Mouse (Mus musculus): Measurements from ENCODE around the gene C3. TPM values are rescaled to one million over a fixed set of nuclear protein-coding genes. Genes with fewer than 3 reads are reported as not detected.

Gene C3
- polyA plus RNA-seq, 1 experiment from 2014 or later, result 1.2 TPM

DNA sequence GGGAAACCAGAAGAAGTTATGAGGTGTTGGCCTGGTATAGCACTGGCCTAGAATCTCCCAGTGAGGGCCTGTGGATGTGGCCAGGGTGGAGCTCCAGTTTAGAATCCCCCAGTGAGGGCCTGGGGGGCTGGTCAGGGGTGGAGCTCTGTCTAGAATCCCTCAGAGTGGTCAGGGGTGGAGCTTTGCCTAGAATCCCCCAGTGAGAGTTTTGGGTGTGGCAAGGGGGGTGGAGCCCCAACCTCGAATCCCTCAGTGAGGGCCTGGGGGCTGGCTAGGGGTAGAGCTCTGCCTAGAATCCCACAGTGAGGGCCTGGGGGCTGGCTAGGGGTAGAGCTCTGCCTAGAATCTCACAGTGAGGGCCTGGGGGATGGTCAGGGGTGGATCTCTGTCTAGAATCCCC lies 33.9 kb upstream of the C3 start:
- Histone ChIP-seq H3K4me1 (replicated peaks) (no peaks in the 10 kb centered on the region), H3K27ac (replicated peaks) (no peak overlapping the region), H3K9ac (no peak overlapping the region), H3K9me3 (no peaks in the 10 kb centered on the region), H3K27me3 (no peaks in the 10 kb centered on the region), H3K36me3 (no peaks in the 10 kb centered on the region; the same call in 1 of the 2 replicates), H3K4me3 (no peak overlapping the region), H3K4me2 (no peak overlapping the region)
- 0 out of 2 replicates have a peak, but pooled peaks have one; percentile 14 for ATAC-seq (ENCODE audit: low FRiP score, low read depth)
- WGBS, result 69% methylated on average over 1 of the region's 1 CpGs

DNA sequence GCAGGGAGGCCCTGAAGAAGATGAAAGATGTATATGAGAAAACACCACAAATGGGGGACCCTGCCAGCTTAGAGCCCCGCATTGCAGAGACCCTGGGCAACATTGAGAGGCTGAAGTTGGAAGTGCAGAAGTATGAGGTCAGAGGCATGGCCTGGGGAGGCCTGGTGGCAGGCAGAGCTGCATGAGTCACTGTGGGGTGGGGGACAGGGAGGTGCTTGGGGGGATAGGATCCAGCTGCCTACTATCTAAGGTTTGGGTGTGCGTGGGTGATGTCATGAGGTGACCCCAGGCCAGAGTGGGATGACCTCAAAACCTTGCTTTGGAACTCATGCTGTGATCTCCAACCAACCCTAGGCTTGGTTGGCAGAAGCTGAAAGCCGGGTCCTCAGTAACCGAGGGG lies 33.4 kb upstream of the C3 start:
- Histone ChIP-seq H3K27me3 (no peaks in the 10 kb centered on the region), H3K4me1 (replicated peaks) (no peaks in the 10 kb centered on the region), H3K27ac (replicated peaks) (no peak overlapping the region), H3K9me3 (no peaks in the 10 kb centered on the region), H3K4me2 (no peak overlapping the region), H3K36me3 (no peaks in the 10 kb centered on the region; the same call in 1 of the 2 replicates), H3K4me3 (no peak overlapping the region), H3K9ac (no peak overlapping the region)
- WGBS, result 96% methylated on average over 4 of the region's 4 CpGs
- no peak for ATAC-seq (ENCODE audit: low FRiP score, low read depth)

DNA sequence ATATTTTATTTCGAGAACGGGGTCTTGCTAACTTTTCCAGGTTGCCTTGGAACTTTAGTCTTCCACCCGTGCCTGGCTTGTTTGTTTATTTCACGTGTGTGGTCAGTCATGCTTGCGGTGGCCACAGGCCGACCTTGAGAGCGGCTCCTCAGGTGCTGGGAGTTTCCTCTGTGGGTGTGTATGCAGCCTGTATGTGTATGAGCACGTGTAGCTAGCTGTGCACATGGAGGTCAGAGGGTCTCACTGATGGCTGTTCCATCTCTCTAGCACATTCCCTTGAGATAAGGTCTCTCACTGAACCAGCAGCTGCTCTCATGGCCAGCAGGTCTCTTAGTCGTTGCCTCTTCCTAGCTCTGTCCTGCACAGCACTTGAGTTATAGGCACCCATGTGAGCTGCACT lies 32.4 kb upstream of the C3 start:
- Histone ChIP-seq H3K9ac (no peak overlapping the region), H3K36me3 (no peaks in the 10 kb centered on the region; the same call in 1 of the 2 replicates), H3K9me3 (no peaks in the 10 kb centered on the region), H3K4me2 (no peak overlapping the region), H3K27me3 (no peaks in the 10 kb centered on the region), H3K4me3 (no peak overlapping the region), H3K4me1 (replicated peaks) (no peaks in the 10 kb centered on the region), H3K27ac (replicated peaks) (no peak overlapping the region)
- 92% methylated on average over 9 of the region's 9 CpGs for WGBS
- ATAC-seq (ENCODE audit: low FRiP score, low read depth), result no peak

DNA sequence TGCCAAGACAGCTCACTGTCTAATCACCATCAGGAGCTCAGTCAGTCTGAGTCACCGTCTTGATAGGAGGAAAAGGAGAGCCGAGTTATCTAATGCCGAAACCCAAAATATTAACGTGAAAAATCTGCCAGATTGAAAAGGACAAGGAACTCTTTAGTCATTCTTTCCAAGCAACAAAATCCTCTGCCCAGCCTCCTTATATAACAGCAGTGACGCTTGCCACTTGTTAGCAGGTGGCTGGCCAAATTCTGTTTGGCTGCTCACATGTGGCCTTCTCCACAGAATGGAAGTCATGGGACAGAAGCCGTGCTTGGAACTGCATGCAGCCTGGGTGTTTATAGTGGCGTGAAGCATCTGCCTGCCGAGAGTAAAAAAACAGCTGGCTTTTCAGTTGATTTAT lies 31.8 kb upstream of the C3 start:
- no peaks in the 10 kb centered on the region; the same call in 1 of the 2 replicates for H3K36me3 ChIP-seq
- WGBS, result 94% methylated on average over 8 of the region's 8 CpGs
- H3K27me3 ChIP-seq, result no peaks in the 10 kb centered on the region
- no peak for ATAC-seq (ENCODE audit: low FRiP score, low read depth)
- no peak overlapping the region for H3K4me2 ChIP-seq
- no peak overlapping the region for H3K9ac ChIP-seq
- H3K4me1 ChIP-seq (replicated peaks), result no peaks in the 10 kb centered on the region
- no peak overlapping the region for H3K4me3 ChIP-seq
- no peak overlapping the region for H3K27ac ChIP-seq (replicated peaks)
- H3K9me3 ChIP-seq, result no peaks in the 10 kb centered on the region

DNA sequence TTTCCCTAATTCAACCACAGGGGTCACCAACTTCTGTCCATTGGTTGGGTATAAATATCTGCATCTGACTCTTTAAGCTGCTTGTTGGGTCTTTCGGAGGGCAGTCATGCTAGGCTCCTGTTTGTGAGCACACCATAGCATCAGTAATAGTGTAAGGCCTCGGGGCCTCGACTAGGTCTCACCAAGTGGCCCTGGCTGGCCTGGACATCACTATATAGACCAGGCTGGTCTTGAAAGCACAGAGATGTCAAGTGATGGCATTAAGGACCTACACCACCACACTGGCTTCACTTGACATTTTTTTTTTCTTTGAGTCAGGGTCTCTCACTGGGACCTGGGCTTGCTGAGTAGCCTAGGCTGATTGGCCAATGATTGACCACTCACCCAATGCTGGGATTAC lies 30.3 kb upstream of the C3 start:
- Histone ChIP-seq H3K9ac (no peak overlapping the region), H3K4me1 (replicated peaks) (no peaks in the 10 kb centered on the region), H3K27me3 (no peaks in the 10 kb centered on the region), H3K4me2 (no peak overlapping the region), H3K4me3 (no peak overlapping the region), H3K9me3 (no peaks in the 10 kb centered on the region), H3K27ac (replicated peaks) (no peak overlapping the region), H3K36me3 (no peaks in the 10 kb centered on the region; the same call in 1 of the 2 replicates)
- 98% methylated on average over 3 of the region's 3 CpGs for WGBS
- no peak for ATAC-seq (ENCODE audit: low FRiP score, low read depth)

DNA sequence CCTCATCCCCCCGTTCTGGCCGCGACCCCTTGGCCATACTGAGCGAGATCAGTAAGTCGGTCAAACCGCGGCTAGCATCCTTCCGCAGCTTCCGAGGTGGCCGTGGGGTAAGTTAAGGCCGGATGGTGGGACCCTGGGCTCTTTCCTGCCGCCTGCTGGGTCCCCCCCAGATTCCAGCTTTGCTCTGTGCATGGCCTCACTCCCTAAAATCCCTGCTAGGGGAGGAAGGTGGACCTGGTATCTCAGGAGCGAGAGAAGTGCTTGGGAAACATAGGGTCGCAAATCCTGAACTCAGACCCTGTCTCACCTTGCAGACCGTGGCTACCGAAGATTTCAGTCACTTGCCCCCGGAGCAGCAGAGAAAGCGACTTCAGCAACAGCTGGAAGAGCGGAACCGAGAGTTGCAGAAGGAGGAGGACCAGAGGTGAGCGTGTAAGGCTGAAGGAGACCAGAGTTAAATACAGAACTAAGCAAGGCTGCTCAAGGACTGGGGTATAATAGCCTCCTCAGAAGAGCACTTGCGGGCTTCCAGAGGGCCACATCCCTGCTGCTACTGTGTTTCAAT lies 29.1 kb upstream of the C3 start:
- Histone ChIP-seq H3K27ac (replicated peaks) (no peak overlapping the region), H3K9me3 (no peaks in the 10 kb centered on the region), H3K36me3 (no peaks in the 10 kb centered on the region), H3K9ac (no peak overlapping the region), H3K4me1 (replicated peaks) (no peaks in the 10 kb centered on the region), H3K4me2 (no peak overlapping the region), H3K27me3 (no peaks in the 10 kb centered on the region), H3K4me3 (no peak overlapping the region)
- ATAC-seq (ENCODE audit: low FRiP score, low read depth), result no peak
- WGBS, result 96% methylated on average over 22 of the region's 22 CpGs

DNA sequence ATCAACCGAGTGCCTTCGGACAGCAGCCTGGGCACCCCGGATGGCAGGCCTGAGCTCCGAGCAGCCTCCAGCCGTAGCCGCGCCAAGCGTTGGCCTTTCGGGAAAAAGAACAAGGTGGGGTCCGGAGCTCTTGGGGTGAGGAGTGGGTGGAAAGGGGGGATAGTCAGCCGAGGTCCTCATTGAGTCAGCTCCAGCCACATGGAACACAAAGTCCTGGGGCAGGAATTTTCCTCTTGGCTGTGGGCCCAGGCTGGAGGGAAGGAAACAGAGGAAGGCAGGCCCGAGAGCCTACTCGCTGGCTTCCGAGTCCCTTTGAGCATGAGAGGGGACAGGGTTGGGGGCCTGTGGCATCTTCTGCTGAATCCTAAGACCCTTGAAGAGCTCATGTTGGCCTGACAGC lies 27.4 kb upstream of the C3 start:
- WGBS, result 89% methylated on average over 14 of the region's 14 CpGs
- Histone ChIP-seq H3K4me2 (no peak overlapping the region), H3K4me1 (replicated peaks) (peaks cover 7% of the 10 kb centered on the region), H3K9me3 (no peaks in the 10 kb centered on the region), H3K27me3 (no peaks in the 10 kb centered on the region), H3K36me3 (no peaks in the 10 kb centered on the region), H3K4me3 (no peak overlapping the region), H3K27ac (replicated peaks) (no peak overlapping the region), H3K9ac (no peak overlapping the region)
- ATAC-seq (ENCODE audit: low FRiP score, low read depth), result no peak

DNA sequence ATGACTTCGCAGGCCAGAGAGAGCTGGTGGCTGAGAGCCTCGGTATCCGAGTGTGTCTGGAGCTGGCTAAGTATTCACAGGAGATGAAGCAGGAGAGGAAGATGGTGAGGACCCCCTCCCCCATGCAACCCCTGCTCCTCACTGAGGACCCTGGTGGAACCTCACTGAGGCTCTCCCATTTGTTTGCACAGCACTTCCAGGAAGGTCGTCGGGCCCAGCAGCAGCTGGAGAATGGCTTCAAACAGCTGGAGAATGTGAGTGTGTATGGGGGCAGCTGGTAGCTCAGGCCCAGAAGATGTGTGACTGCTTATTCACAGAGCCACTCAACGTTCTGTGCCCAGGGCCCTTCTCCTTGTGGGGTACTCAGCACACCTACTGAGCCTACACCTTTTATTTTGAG lies 25.4 kb upstream of the C3 start:
- H3K4me3 ChIP-seq, result no peak overlapping the region
- no peak for ATAC-seq (ENCODE audit: low FRiP score, low read depth)
- no peak overlapping the region for H3K27ac ChIP-seq (replicated peaks)
- H3K9ac ChIP-seq, result no peak overlapping the region
- WGBS, result 88% methylated on average over 6 of the region's 6 CpGs
- no peaks in the 10 kb centered on the region for H3K36me3 ChIP-seq
- H3K9me3 ChIP-seq, result no peaks in the 10 kb centered on the region
- no peak overlapping the region for H3K4me2 ChIP-seq
- peaks cover 27% of the 10 kb centered on the region for H3K4me1 ChIP-seq (replicated peaks)
- no peaks in the 10 kb centered on the region for H3K27me3 ChIP-seq

DNA sequence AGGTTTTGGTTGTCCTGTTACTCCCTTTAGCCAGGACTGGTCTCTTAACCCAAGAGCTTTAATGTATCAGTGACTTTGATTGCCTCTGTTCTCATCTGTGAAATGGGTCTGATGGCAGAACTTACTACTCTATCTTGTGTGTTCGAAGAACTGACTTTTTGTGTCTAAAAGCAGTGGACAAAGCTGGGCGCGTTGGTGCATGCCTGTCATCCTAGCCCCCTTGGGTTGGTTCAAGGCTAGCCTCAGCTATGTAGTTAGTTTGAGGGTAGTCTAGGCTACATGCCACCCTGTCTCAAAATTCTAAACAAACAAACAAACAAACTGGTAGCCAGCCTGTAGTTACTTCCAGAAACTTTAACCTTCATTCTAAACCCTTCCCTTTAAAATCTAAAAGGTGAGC lies 23.5 kb upstream of the C3 start:
- no peaks in the 10 kb centered on the region for H3K27me3 ChIP-seq
- H3K27ac ChIP-seq (replicated peaks), result no peak overlapping the region
- WGBS, result 97% methylated on average over 3 of the region's 3 CpGs
- H3K4me3 ChIP-seq, result no peak overlapping the region
- H3K4me1 ChIP-seq (replicated peaks), result peaks cover 34% of the 10 kb centered on the region
- peak overlapping the region; percentile 83; the same call in 1 of the 2 replicates for H3K4me2 ChIP-seq
- H3K9me3 ChIP-seq, result no peaks in the 10 kb centered on the region
- ATAC-seq (ENCODE audit: low FRiP score, low read depth), result no peak
- no peak overlapping the region for H3K9ac ChIP-seq
- no peaks in the 10 kb centered on the region for H3K36me3 ChIP-seq

DNA sequence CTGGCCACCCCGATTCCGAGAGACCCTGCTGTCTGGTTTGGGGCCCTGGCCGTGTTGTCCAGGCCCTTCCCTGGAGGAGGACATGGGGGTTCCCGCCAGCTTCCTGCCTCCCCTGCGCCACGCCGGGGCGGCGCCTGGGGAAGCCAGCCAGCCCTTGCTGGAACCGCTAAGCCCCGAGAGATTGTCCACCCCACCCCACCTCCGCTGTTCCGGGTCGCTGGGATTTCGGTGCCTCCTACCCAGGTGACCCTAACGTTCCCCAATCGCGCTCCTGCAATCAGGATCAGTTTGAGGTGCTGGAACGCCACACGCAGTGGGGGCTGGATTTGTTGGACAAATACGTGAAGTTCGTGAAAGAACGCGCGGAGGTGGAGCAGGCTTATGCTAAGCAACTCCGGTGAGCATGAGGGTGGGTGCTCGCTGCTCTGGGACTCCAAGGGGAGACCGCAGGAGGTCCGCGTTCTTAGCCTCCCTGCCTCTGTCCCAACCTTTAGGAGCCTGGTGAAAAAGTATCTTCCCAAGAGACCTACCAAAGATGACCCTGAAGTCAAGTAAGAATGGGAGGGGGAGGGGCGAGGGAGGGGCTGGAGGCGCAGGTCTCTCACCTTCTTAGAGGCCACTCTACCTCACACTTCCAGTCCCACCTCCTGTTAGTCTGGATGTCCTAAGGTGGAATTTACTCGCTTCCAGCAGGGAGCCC lies 22.7 kb upstream of the C3 start:
- 4% methylated on average over 33 of the region's 33 CpGs for WGBS
- peak overlapping the region; percentile 68 for H3K4me3 ChIP-seq
- ATAC-seq (ENCODE audit: low FRiP score, low read depth), result no peak
- peak overlapping the region; percentile 83 for H3K4me2 ChIP-seq
- peaks cover 40% of the 10 kb centered on the region for H3K4me1 ChIP-seq (replicated peaks)
- no peaks in the 10 kb centered on the region for H3K9me3 ChIP-seq
- peak overlapping the region; percentile 48 for H3K9ac ChIP-seq
- H3K27me3 ChIP-seq, result no peaks in the 10 kb centered on the region
- H3K36me3 ChIP-seq, result no peaks in the 10 kb centered on the region
- 0 out of 2 replicates have a peak overlapping the region, but pooled peaks have one; percentile 22 for H3K27ac ChIP-seq (replicated peaks)

DNA sequence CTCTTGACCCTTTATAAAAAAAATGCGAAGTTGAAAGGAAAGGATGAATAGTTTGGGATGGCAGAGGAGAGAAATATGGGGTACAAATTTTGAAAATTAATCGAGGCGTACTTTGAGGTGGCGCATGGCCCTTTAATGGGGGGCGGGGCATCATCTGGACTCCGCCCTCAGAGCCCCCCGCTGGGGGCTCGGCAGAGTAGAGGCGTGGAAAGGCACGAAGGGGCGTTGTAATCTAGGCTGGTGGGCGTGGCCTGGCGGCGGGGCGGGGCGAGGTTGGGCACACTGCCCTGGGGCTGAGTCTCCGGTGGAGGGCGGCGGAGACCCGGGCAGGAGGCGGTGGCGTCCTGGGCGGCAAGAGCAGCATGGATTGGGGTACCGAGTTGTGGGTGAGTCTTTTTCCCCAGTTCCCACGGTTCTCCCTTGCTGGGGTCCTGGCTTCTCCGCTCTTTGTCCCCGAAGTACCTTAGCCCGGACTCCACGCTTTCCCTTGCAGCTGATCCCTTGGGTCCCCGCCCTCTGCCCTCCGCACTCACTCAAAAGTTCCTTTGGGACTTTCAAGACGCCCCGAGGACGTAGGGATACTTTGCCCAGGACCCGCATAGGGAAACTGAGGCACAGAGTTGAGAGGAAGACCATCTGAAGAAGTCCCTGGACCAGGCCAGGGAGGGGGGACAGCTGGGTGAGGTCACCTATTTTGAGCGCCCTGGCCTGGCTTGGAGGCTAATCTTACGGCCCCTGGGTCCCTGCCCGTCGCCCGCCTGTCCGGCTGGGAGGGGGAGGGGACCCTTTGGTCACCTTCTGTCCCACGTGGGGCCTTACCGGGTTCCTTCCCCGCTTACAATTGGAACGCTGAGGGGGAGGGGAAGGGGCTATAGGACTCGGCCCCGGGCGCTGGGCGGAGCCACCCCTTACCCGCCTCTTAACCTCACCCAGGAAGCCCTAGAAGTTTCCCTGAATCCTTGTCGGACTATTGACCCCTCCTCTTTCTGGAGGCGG lies 21.5 kb upstream of the C3 start, which contains the start of gene Trip10:
Gene Trip10, plus strand, starts transcription at position 270 of the 996 bp plus-strand sequence.
- Histone ChIP-seq H3K27ac (replicated peaks) (peak within 1 kb of the TSS; percentile 85), H3K4me3 (peak within 1 kb of the TSS; percentile 68), H3K36me3 (no peaks in the 10 kb centered on the region), H3K4me1 (replicated peaks) (peaks cover 40% of the 10 kb centered on the region), H3K9me3 (no peaks in the 10 kb centered on the region), H3K27me3 (no peaks in the 10 kb centered on the region), H3K4me2 (peak within 1 kb of the TSS; percentile 83), H3K9ac (peak within 1 kb of the TSS; percentile 48)
- under 1% methylated on average over 50 of the region's 52 CpGs for WGBS
- no peak for ATAC-seq (ENCODE audit: low FRiP score, low read depth)

DNA sequence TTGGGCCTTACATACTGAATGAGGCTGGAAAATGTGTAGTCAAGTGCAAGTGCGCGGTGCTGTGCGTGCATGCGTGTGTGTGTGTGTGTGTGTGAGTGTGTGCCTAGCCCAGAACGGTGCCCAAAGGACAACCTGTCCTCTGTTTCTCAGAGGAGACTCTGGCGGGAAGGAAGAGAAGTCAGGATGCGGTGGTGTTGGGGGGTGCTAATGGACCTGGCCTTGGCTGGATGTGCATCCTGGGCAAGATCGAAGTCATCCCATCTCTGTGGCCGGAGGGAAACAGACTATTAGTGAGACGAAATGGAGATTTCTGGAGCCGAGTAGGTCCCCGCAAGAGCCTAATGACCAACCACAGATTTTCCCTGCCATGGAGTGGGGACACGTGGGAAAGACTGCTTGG lies 20.8 kb upstream of the C3 start:
- peak overlapping the region; percentile 83 for H3K4me2 ChIP-seq
- H3K4me1 ChIP-seq (replicated peaks), result peaks cover 40% of the 10 kb centered on the region
- H3K27me3 ChIP-seq, result no peaks in the 10 kb centered on the region
- H3K9me3 ChIP-seq, result no peaks in the 10 kb centered on the region
- ATAC-seq (ENCODE audit: low FRiP score, low read depth), result no peak
- H3K36me3 ChIP-seq, result no peaks in the 10 kb centered on the region
- peak overlapping the region; percentile 85 for H3K27ac ChIP-seq (replicated peaks)
- peak overlapping the region; percentile 68 for H3K4me3 ChIP-seq
- H3K9ac ChIP-seq, result peak overlapping the region; percentile 48
- WGBS, result 8% methylated on average over 13 of the region's 13 CpGs
